Mouse (Mus musculus): ENCODE results near the gene Pex11g.

DNA sequence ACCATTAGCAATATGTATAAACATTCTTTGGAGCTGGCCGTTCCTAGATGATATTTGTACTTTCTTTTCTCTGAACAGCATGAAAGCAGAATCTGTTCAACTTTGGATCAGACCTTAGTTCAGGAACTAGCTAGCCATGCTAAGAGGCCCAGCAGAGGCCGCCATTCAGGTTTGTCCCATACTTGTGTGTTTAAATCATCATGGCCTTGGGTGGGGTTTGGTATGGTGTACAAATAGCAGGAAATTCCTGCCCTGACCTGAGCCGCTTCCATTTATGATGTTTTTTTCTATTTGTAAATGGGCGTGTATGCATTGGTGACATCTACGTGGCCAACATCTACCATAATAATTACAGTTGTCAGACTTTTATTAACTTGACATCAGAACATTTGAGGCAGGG is 42.3 kb downstream of the Pex11g start:
- TF ChIP-seq MXI1 (IDR thresholded peaks at IDR 0.05; ENCODE audit: low read depth, low read length) (no peak), CTCF (conservative IDR thresholded peaks at IDR 0.05 in 1 of 2, IDR thresholded peaks at IDR 0.05 in 1 of 2; ENCODE audit: low read depth in 2 of 2, low read length in 2 of 2) (no peak), ZNF384 (IDR thresholded peaks at IDR 0.05; ENCODE audit: low read depth, low read length) (no peak), HCFC1 (IDR thresholded peaks at IDR 0.05; ENCODE audit: low read depth, low read length) (no peak), JUND (conservative IDR thresholded peaks at IDR 0.05; ENCODE audit: low read depth, low read length) (no peak), POLR2A (IDR thresholded peaks at IDR 0.05; ENCODE audit: low read depth, low read length) (no peak), POLR2AphosphoS2 (IDR thresholded peaks at IDR 0.05; ENCODE audit: low read depth, low read length) (no peak), CHD1 (IDR thresholded peaks at IDR 0.05; ENCODE audit: low read depth, low read length) (no peak), TCF12 (IDR thresholded peaks at IDR 0.05; ENCODE audit: low read depth, low read length) (no peak), E2F4 (IDR thresholded peaks at IDR 0.05; ENCODE audit: insufficient replicate concordance, low read depth, low read length) (no peak)

All from CH12.LX (cell line).